Mouse (Mus musculus) embryonic facial prominence, embryonic 12.5 days (tissue): Measurements from ENCODE around the gene Pim3. TPM values are rescaled to one million over a fixed set of nuclear protein-coding genes. Genes with fewer than 3 reads are reported as not detected.

ENCODE experiments used
- ATAC-seq: fragments of 200-750 bp; cut with Nextera tagmentation; 2 replicates; pipeline ENCODE4 v1.8.0; 2017; ENCODE audit not compliant: insufficient number of reproducible peaks, insufficient read depth, low FRiP score, low TSS enrichment
- H3K27ac ChIP-seq: fragments of 300-500 bp; sonication (generic); 2 replicates; pipeline ENCODE4 v1.5.1; 2016; ENCODE audit warnings: mild to moderate bottlenecking
- H3K27me3 ChIP-seq: fragments of 300-500 bp; sonication (generic); 2 replicates; pipeline ENCODE4 v1.6.1; 2016; ENCODE audit warnings: mild to moderate bottlenecking, moderate library complexity
- H3K36me3 ChIP-seq: fragments of 300-500 bp; sonication (generic); 2 replicates; pipeline ENCODE4 v1.6.1; 2016; ENCODE audit warnings: mild to moderate bottlenecking
- H3K4me1 ChIP-seq: fragments of 300-500 bp; sonication (generic); 2 replicates; pipeline ENCODE4 v1.6.1; 2016
- H3K4me2 ChIP-seq: fragments of 300-500 bp; sonication (generic); replicated peaks from 2 replicates; pipeline ENCODE4 v1.6.1; 2016; ENCODE audit warnings: mild to moderate bottlenecking, moderate library complexity
- H3K4me3 ChIP-seq: fragments of 300-500 bp; sonication (generic); 2 replicates; pipeline ENCODE4 v1.5.1; 2016; ENCODE audit warnings: mild to moderate bottlenecking
- H3K9ac ChIP-seq: fragments of 300-500 bp; sonication (generic); 2 replicates; pipeline ENCODE4 v1.6.1; 2016; ENCODE audit warnings: mild to moderate bottlenecking, moderate library complexity
- H3K9me3 ChIP-seq: fragments of 300-500 bp; sonication (generic); 2 replicates; pipeline ENCODE4 v1.6.1; 2016; ENCODE audit warnings: mild to moderate bottlenecking, moderate library complexity
- WGBS: fragments of 180-500 bp; shearing (Covaris S2); methylation state at CpG from one replicate; pipeline ENCODE4 v1.1.7; 2016; 5-methylcytosine and 5-hydroxymethylcytosine counted together
- polyA plus RNA-seq: library from polyadenylated mRNA; unstranded; fragments of >200 nt; fragmentation: Nextera tagmentation; extraction: Ambion mirVana; gene quantifications from 2 replicates; pipeline ENCODE4 v1.2.1, GENCODE M21; 2016

Pim3 gene
- polyA plus RNA-seq, 1 experiment from 2014 or later: 56.9 TPM

DNA sequence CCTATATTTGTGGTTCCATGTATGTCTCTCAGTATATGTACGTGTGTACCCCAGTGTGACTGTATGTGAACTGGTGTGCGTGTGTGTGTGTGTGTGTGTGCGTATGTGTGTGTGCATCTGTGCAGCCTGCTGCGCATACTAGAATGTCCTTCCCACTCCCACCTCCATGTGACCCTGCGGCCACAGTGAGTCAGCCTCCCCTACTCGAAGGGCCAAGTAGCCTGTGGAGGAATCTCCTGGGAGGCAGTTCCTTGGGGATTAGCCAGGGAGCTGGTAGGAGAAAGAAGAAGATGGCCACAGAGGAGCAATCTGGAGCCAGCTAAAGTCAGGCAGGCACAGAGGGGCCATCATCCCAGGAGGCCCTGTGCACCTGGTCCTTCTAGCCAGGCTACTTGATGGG is 12.5 kb downstream of the Pim3 start:
- no peaks in the 10 kb centered on the region for H3K9me3 ChIP-seq
- no peaks in the 10 kb centered on the region for H3K36me3 ChIP-seq
- H3K4me1 ChIP-seq: no peaks in the 10 kb centered on the region
- no peak overlapping the region for H3K4me3 ChIP-seq
- H3K4me2 ChIP-seq: no peak overlapping the region
- no peak overlapping the region for H3K9ac ChIP-seq
- WGBS: 92% methylated on average over 6 of the region's 6 CpGs
- no peak overlapping the region for H3K27ac ChIP-seq
- ATAC-seq: no peak
- H3K27me3 ChIP-seq: 0 out of 2 replicates have a peak, but pooled peaks cover 5% of the 10 kb centered on the region

DNA sequence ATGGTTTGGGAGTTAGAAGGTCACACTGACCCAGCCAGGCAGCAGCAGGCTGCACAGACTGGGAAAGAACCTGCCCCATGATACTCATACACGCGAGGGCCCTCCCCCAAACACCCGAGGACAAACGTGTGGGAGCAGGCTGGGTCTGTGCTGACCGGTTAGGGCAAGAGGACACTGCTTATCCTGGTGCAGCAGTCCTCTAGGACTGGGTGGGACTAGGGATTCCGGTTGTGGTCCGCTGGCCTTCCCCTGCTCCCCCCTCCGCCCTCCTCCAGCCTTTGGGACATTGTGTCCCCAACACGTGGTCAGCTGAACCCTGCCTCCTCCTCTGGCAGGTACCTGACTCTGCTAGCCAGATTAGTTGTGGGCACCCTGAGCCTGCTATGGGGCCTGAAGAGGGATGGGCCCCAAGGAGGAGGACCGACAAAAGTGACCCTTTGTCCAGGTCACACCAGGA is 13.7 kb downstream of the Pim3 start:
- Histone ChIP-seq H3K36me3 (no peaks in the 10 kb centered on the region), H3K9ac (no peak overlapping the region), H3K4me1 (no peaks in the 10 kb centered on the region), H3K9me3 (no peaks in the 10 kb centered on the region), H3K4me2 (no peak overlapping the region; the same call in 1 of the 2 replicates), H3K27ac (no peak overlapping the region), H3K27me3 (0 out of 2 replicates have a peak, but pooled peaks cover 5% of the 10 kb centered on the region), H3K4me3 (no peak overlapping the region)
- WGBS: 26% methylated on average over 10 of the region's 10 CpGs
- ATAC-seq: no peak; the same call in 1 of the 2 replicates

DNA sequence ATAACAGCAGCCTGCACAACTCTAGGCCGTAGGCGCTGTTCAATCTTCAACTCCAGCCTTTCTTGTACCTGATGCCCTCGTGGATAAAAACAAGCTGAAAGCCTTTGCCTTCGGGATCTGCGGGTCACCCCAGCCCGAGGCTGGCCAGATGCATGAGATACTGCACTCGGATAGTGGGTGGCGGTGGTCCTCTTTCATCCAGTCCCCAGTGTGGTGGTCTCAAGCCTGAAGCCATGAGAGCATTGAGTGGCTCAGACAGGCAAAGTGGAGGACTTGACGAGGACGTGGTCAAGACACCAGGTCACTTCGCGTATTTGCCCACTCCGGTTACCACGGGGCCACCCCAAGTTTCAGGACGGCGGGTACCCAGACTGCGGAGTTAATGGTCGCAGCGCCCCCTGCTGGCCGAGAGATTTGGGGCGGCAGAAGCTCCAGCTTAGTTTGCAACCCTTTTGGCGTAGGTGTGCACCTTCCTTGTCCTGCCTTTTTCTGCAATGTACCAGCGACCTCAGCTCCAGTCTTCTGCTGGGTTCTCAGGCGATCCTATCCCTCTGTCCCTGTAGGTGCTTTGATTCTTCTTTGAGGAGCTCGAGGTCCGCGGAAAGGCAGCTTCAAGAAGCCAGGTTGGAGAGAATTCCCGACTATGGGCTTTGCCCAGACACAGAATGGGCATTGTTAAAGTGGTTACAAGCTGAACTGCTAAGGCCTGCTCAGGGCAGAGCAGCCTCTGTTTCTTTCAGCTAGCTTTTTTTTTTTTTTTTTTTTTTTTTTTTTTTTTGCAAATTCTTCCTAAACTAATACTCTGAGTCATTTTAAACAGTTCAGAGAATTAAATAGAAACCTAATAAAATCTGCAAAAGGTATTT is 14.4 kb downstream of the Pim3 start:
- Histone ChIP-seq H3K27ac (no peak overlapping the region), H3K4me2 (peak overlapping the region; percentile 40), H3K27me3 (0 out of 2 replicates have a peak, but pooled peaks cover 5% of the 10 kb centered on the region), H3K4me1 (no peaks in the 10 kb centered on the region), H3K9me3 (no peaks in the 10 kb centered on the region), H3K36me3 (no peaks in the 10 kb centered on the region), H3K9ac (no peak overlapping the region), H3K4me3 (0 out of 2 replicates have a peak overlapping the region, but pooled peaks have one; percentile 3)
- no peak for ATAC-seq
- 9% methylated on average over 28 of the region's 28 CpGs for WGBS

DNA sequence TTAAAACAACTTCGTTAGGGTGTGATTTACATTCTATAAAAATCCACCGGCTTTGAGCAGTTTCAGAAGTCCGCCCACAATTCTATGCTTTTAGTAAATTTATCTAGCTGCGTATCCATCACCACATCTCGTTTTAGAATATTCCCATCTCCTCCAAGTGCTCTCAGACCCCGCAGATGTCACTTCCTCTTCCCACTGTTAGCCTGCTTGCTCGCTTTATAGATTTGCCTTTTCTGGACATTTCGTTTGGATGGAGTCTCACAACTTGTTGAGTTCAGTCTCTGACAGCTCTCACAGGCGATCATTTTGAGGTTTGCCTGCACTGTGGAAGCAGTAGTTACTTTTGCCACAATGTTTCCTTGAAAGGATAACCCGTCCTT is 15.0 kb downstream of the Pim3 start:
- no peak for ATAC-seq
- H3K27ac ChIP-seq: no peak overlapping the region
- no peaks in the 10 kb centered on the region for H3K4me1 ChIP-seq
- no peak overlapping the region for H3K4me3 ChIP-seq
- no peak overlapping the region for H3K9ac ChIP-seq
- 0 out of 2 replicates have a peak, but pooled peaks cover 5% of the 10 kb centered on the region for H3K27me3 ChIP-seq
- H3K36me3 ChIP-seq: no peaks in the 10 kb centered on the region
- WGBS: 81% methylated on average over 10 of the region's 10 CpGs
- no peak overlapping the region for H3K4me2 ChIP-seq
- H3K9me3 ChIP-seq: no peaks in the 10 kb centered on the region

DNA sequence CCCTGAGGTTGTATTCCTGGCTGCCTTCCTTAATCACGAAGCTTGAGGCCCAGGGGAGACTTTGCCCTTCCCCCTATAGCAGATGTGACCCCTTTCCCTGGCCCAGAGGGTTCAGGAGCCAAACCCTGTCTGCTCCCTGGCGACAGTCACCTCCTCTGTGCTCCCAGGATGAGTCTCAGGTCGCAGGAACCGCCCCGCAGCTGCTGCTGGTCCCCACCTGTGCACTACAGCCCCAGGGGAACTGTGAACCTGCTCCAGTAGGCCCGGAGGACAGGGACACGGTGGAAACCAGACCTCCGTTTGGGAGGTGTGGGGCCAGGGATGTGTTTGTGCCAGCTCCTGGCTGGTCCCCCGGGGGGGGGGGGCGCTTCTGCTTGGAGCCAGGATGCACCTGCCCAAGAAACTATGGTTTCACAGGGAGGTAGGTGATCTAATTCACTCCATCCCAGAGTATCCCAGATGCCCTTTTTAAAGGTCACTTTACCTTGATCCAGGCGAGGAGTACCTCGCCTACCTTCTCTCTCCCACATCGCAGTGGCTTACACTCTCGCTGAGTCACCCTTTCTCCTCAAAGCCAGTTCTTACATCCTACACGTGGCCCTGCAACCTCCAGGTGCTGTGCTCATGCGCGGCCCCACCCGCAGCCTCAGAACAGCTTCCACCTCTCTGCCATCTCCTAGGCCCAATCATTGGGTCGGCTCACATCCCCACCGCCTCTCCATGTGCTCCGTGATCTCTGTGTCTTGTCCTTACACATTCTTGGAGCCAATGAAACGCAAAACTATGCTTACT is 19.5 kb downstream of the Pim3 start:
- no peak overlapping the region for H3K27ac ChIP-seq
- no peak overlapping the region for H3K9ac ChIP-seq
- WGBS: 58% methylated on average over 22 of the region's 22 CpGs
- ATAC-seq: no peak
- H3K36me3 ChIP-seq: no peaks in the 10 kb centered on the region
- no peaks in the 10 kb centered on the region for H3K9me3 ChIP-seq
- H3K27me3 ChIP-seq: no peaks in the 10 kb centered on the region
- H3K4me3 ChIP-seq: no peak overlapping the region
- no peak overlapping the region for H3K4me2 ChIP-seq
- H3K4me1 ChIP-seq: no peaks in the 10 kb centered on the region

DNA sequence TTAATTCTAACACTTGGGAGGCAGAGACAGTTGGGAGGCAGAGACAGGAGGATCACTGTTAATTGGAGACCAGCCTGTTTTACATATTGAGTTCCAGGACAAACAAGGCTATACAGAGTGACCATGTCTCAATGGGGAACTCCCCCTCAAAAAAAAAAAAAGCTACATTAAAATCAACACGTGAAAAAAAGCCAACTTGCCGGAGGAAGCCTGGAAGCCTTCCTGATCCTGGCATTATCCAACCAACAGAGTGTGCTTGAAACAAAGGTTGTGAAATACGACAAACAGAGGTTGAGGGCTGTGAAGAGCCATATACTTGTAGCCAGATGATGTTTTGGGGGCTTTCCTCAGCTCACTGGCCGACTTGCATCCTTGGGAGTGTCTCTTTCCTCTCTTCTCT is 20.9 kb downstream of the Pim3 start:
- Histone ChIP-seq H3K27ac (no peak overlapping the region), H3K4me3 (no peak overlapping the region), H3K4me2 (no peak overlapping the region), H3K27me3 (no peaks in the 10 kb centered on the region), H3K9ac (no peak overlapping the region), H3K9me3 (no peaks in the 10 kb centered on the region), H3K4me1 (no peaks in the 10 kb centered on the region), H3K36me3 (no peaks in the 10 kb centered on the region)
- WGBS: 64% methylated on average over 4 of the region's 4 CpGs
- ATAC-seq: no peak

DNA sequence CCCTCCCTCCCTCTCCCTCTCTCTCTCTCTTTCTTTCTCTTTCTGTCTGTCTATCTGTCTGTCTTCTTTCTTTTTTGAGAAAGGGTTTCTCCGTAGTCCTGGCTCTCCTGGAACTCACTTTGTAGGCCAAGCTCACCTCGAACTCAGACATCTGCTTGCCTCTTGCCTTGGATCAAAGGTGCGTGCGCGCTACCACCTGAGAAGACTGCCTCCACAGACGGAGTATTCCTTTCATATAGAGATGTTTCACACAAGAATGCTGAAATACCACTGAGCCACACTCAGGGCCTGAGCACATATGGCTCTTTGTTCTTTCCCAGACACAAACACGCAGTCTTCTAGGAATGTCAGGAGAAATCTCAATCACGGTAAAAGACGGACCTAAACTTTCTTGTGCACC is 21.4 kb downstream of the Pim3 start:
- WGBS: 83% methylated on average over 9 of the region's 9 CpGs
- Histone ChIP-seq H3K4me3 (no peak overlapping the region), H3K27ac (no peak overlapping the region), H3K27me3 (no peaks in the 10 kb centered on the region), H3K9ac (no peak overlapping the region), H3K36me3 (no peaks in the 10 kb centered on the region), H3K4me1 (no peaks in the 10 kb centered on the region), H3K4me2 (no peak overlapping the region), H3K9me3 (no peaks in the 10 kb centered on the region)
- ATAC-seq: no peak

DNA sequence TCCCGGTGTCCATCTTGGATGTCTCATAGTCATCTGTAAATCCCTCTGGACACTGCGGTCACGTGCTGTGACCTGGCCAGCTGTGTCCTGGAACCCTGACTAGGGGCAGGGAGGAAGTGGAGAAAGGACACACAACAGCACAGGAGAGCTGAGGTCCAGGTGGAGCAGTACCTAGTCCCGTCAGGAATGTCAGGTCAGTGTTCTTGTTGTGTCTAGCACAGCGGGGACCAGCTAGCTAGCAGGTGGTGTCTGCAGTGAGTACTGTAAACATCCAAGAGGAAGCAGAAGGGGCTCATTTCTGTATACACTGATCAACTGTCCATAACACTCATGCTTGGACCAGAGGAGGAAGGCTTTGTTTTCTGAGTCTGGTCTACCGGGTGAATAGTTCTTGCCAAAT is 23.4 kb downstream of the Pim3 start:
- Histone ChIP-seq H3K4me1 (no peaks in the 10 kb centered on the region), H3K27me3 (no peaks in the 10 kb centered on the region), H3K36me3 (no peaks in the 10 kb centered on the region), H3K9ac (no peak overlapping the region), H3K9me3 (no peaks in the 10 kb centered on the region), H3K4me2 (no peak overlapping the region), H3K4me3 (no peak overlapping the region), H3K27ac (no peak overlapping the region)
- WGBS: 87% methylated on average over 6 of the region's 6 CpGs
- no peak for ATAC-seq

DNA sequence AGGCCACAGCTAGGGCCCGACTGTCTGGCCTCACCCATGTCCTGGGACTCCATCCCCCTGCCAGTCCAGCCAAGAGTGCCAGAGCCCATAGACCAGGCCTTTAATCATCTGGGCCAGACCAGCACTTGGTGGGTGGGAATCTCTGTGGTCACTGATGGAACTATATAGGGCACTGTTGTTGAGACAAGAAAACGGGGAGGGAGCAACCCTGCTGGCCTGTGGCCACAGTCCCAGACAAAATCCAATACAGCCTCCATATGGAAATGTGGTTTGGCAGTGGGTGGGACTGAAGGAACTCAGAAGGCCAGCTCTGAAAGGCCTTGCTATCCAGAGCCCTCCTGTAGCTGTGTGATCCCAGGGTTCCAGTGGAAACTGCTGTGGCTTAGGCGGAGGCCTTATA is 27.0 kb downstream of the Pim3 start:
- H3K27me3 ChIP-seq: no peaks in the 10 kb centered on the region
- no peak overlapping the region for H3K27ac ChIP-seq
- WGBS: 78% methylated on average over 3 of the region's 3 CpGs

DNA sequence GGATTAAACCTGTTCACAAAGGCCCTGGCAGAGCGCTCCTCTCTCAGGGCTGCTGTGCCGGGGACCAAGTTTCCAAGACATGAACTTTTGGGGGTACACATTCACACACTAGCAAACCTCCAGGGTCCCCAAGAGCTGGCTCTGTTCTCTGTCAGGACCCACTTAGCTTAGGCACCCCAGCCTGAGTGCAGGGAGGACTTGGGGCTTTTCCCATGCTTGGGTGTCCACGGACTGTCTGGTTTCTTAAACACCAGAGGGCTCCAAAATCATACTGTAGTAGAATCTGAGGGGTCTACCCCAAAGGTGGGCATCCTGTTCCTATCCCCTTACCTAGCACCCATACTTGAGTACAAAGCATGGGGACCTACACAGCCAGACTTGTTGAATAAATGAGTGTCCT is 28.0 kb downstream of the Pim3 start:
- Histone ChIP-seq H3K36me3 (no peaks in the 10 kb centered on the region), H3K4me2 (peak overlapping the region; percentile 79), H3K9ac (no peak overlapping the region), H3K4me3 (peak overlapping the region; percentile 46; the same call in 1 of the 2 replicates), H3K27me3 (no peaks in the 10 kb centered on the region), H3K9me3 (no peaks in the 10 kb centered on the region), H3K4me1 (no peaks in the 10 kb centered on the region), H3K27ac (no peak overlapping the region)
- no peak for ATAC-seq
- 71% methylated on average over 3 of the region's 3 CpGs for WGBS

More for the DNA sequence above, 27.0 kb downstream of the Pim3 start:
- Histone ChIP-seq H3K4me2 (no peak overlapping the region), H3K36me3 (no peaks in the 10 kb centered on the region), H3K4me3 (no peak overlapping the region), H3K9ac (no peak overlapping the region), H3K4me1 (no peaks in the 10 kb centered on the region), H3K9me3 (no peaks in the 10 kb centered on the region)
- ATAC-seq: no peak

DNA sequence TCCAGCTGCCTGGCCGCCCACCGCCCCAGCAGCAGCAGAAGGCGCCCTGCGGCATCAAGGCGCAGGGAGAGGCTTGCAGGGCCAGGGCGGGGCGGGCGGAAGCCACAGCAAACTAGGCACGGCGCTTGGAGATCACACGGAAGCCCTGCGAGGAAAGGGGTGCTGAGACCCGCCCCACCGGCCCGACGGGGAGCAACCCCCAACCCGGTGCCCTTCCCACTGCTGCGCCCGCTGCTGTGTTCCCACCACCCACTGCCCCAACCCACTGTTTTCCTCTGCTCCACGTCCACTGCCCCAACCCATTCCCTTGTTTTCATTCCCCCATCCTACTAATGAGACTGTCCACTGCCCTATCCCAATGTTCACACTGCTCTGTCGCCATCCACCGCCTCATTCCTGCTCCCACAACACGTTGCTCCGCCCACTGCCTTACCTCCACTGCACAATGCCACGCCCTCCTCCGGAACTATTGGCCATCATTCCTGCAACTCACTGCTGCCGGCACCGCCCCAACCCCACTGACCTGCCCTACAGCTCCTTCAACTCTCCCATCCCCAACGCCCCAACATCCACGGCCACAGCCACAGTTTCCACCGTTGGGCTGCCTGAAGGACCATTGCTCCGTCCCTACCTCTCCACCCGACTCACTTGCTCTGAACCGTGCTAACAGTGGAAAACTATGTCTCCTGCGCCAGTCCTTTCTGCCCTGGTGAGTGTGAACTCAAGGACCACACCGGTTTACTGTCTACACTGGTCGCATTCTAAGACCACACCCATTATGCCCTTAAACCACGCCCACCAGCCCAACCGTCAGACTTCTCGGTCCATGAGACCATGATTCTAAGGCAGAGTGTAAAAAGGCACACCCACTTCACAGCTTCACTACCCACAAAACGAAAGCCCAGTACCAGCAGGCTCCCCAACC is 29.0 kb downstream of the Pim3 start:
- peak; percentile 75; the same call in 1 of the 2 replicates for ATAC-seq
- no peak overlapping the region for H3K27ac ChIP-seq
- 1% methylated on average over 36 of the region's 41 CpGs for WGBS

More for the DNA sequence above, 29.0 kb downstream of the Pim3 start:
- no peaks in the 10 kb centered on the region for H3K27me3 ChIP-seq
- peak overlapping the region; percentile 58 for H3K9ac ChIP-seq
- H3K4me2 ChIP-seq: peak overlapping the region; percentile 79
- H3K4me3 ChIP-seq: peak overlapping the region; percentile 46
- H3K36me3 ChIP-seq: no peaks in the 10 kb centered on the region
- H3K9me3 ChIP-seq: no peaks in the 10 kb centered on the region
- no peaks in the 10 kb centered on the region for H3K4me1 ChIP-seq
